Mouse (Mus musculus) v-Abl transformed pro-B cells (cell line): ENCODE measurements around the gene Glt1d1.

Experiments
- in situ Hi-C, 2 experiments: fragments of 400-800 bp; cut with MboI; formaldehyde crosslinking; loops; one replicate each; pipeline ENCODE4 v1.15.1; 2025; ENCODE audit not compliant: unreplicated experiment in 2 of 2

Glt1d1 gene

GRCm38 (mm10) chr5:127632167-127633145, at the start of gene Glt1d1, which contains the start of gene Slc15a4:
Gene Glt1d1, plus strand, starts transcription at chr5:127632262.
Gene Slc15a4, minus strand, starts transcription at chr5:127632897.
- in situ Hi-C loops, result no loop called here

- in situ Hi-C loops, result no loop called here
Measured at GRCm38 (mm10) chr5:127583658-127584057, 48.4 kb upstream of the Glt1d1 start.

- in situ Hi-C loops, result no loop called here
Measured at GRCm38 (mm10) chr5:127587854-127588253, 44.2 kb upstream of the Glt1d1 start.

- in situ Hi-C loops, result loop anchor here (5.0 kb wide), 2 partner anchors 35 to 55 kb away; no protein-coding TSS in a partner anchor
Measured at GRCm38 (mm10) chr5:127592406-127592805, 39.7 kb upstream of the Glt1d1 start.

GRCm38 (mm10) chr5:127592854-127593253, 39.2 kb upstream of the Glt1d1 start:
- in situ Hi-C loops, result loop anchor here (5.0 kb wide), 2 partner anchors 34 to 54 kb away; no protein-coding TSS in a partner anchor

GRCm38 (mm10) chr5:127595676-127596075, 36.4 kb upstream of the Glt1d1 start:
- in situ Hi-C loops, result no loop called here

GRCm38 (mm10) chr5:127596862-127597261, 35.2 kb upstream of the Glt1d1 start:
- in situ Hi-C loops, result no loop called here

- in situ Hi-C loops, result loop anchor here in 1 of 2 experiments (25.0 kb wide), 1 partner anchor 1409 kb away; the partner anchor contains the start of genes Ran and Stx2
Measured at GRCm38 (mm10) chr5:127602996-127603395, 29.1 kb upstream of the Glt1d1 start.

- in situ Hi-C loops, result loop anchor here in 1 of 2 experiments (25.0 kb wide), 1 partner anchor 1405 kb away; the partner anchor contains the start of genes Ran and Stx2
Measured at GRCm38 (mm10) chr5:127607507-127607906, 24.6 kb upstream of the Glt1d1 start.

- in situ Hi-C loops, result loop anchor here in 1 of 2 experiments (25.0 kb wide), 1 partner anchor 1403 kb away; the partner anchor contains the start of genes Ran and Stx2
Measured at GRCm38 (mm10) chr5:127609191-127609714, 22.8 kb upstream of the Glt1d1 start.

GRCm38 (mm10) chr5:127610787-127611509, 21.1 kb upstream of the Glt1d1 start:
- in situ Hi-C loops, result loop anchor here (10.0 to 25.0 kb wide), 2 partner anchors 1401 to 1404 kb away; partner anchors contain the start of genes Ran (in 1 of the 2) and Stx2 (in 1 of the 2)

- in situ Hi-C loops, result loop anchor here (10.0 to 25.0 kb wide), 2 partner anchors 1400 to 1403 kb away; partner anchors contain the start of genes Ran (in 1 of the 2) and Stx2 (in 1 of the 2)
Measured at GRCm38 (mm10) chr5:127611881-127612280, 20.2 kb upstream of the Glt1d1 start.

GRCm38 (mm10) chr5:127612397-127612796, 19.7 kb upstream of the Glt1d1 start:
- in situ Hi-C loops, result loop anchor here (10.0 to 25.0 kb wide), 2 partner anchors 1400 to 1402 kb away; partner anchors contain the start of genes Ran (in 1 of the 2) and Stx2 (in 1 of the 2)

GRCm38 (mm10) chr5:127615459-127615858, 16.6 kb upstream of the Glt1d1 start:
- in situ Hi-C loops, result loop anchor here (10.0 to 25.0 kb wide), 2 partner anchors 1397 to 1399 kb away; partner anchors contain the start of genes Ran (in 1 of the 2) and Stx2 (in 1 of the 2)

- in situ Hi-C loops, result loop anchor here (10.0 to 25.0 kb wide), 2 partner anchors 1396 to 1399 kb away; partner anchors contain the start of genes Ran (in 1 of the 2) and Stx2 (in 1 of the 2)
Measured at GRCm38 (mm10) chr5:127616151-127616550, 15.9 kb upstream of the Glt1d1 start.

- in situ Hi-C loops, result loop anchor here (10.0 to 25.0 kb wide), 2 partner anchors 1395 to 1398 kb away; partner anchors contain the start of genes Ran (in 1 of the 2) and Stx2 (in 1 of the 2)
Measured at GRCm38 (mm10) chr5:127616884-127617635, 15.0 kb upstream of the Glt1d1 start.

- in situ Hi-C loops, result loop anchor here (10.0 to 25.0 kb wide), 2 partner anchors 1393 to 1396 kb away; partner anchors contain the start of genes Ran (in 1 of the 2) and Stx2 (in 1 of the 2)
Measured at GRCm38 (mm10) chr5:127618834-127619233, 13.2 kb upstream of the Glt1d1 start.

- in situ Hi-C loops, result loop anchor here in 1 of 2 experiments (25.0 kb wide), 1 partner anchor 1392 kb away; the partner anchor contains the start of genes Ran and Stx2
Measured at GRCm38 (mm10) chr5:127620371-127620770, 11.7 kb upstream of the Glt1d1 start.

GRCm38 (mm10) chr5:127621108-127621507, 11.0 kb upstream of the Glt1d1 start:
- in situ Hi-C loops, result loop anchor here in 1 of 2 experiments (25.0 kb wide), 1 partner anchor 1391 kb away; the partner anchor contains the start of genes Ran and Stx2
